7 mouse cellular contexts compared by ENCODE assay signal in the genomic region with DNA sequence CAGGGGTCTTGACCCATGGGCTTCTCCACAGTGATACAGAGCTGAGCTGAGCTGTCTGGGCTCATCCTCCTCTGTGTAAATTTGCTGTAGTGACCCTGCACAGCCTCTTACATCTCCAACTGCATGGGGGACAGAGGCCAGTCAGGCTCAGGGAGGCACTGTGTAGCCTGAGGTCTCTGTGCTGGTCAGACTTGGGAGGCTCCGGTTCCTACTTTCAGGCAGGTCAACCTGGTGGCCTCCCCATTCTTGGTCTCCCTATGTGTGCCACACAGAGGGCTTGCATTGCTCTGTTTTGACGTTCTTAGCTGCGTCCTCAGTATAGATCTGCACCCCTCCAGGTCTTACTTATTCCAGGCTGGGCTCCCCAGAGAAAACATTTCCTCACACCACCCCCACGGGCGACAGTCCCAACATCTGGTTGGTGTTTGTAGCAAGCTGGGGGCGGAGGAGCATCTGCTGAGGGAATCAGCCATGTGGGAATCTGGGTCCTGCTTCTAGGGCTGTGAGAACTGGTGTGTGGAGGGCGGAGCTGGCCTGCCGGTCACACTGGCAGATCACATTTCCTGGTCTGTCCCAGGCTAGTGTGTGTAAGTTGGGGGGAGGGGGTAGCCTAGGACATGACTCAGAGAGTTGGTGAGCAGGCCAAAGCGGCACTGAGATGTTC. TPM values are rescaled to one million over a fixed set of nuclear protein-coding genes. Genes with fewer than 3 reads are reported as not detected.
DNase-seq lines count a peak whose midpoint lies in the region; ATAC-seq lines count a peak whose summit lies in the region.

No protein-coding gene starts in this region.

- peak; percentile 95 for ATAC-seq in kidney, embryonic 16.5 days (ENCODE audit: low FRiP score, low TSS enrichment)
- ATAC-seq in activated CD4-positive, CD25-positive, alpha-beta regulatory T cell, adult 4 months, result no peak

- H3K4me1 ChIP-seq in heart, embryonic 10.5 days, result peaks cover 25% of the 10 kb centered on the region
- peaks cover 40% of the 10 kb centered on the region for H3K4me1 ChIP-seq in kidney, embryonic 16.5 days (ENCODE audit: insufficient read depth, low read length)

- H3K9ac ChIP-seq in kidney, embryonic 16.5 days (replicated peaks; ENCODE audit: low read length), result 0 out of 2 replicates have a peak overlapping the region, but pooled peaks have one; percentile 38

- H3K9me3 ChIP-seq in heart, embryonic 10.5 days, result no peaks in the 10 kb centered on the region
- no peaks in the 10 kb centered on the region for H3K9me3 ChIP-seq in kidney, embryonic 16.5 days (ENCODE audit: low read length)

- peak overlapping the region; percentile 60 for H3K27ac ChIP-seq in heart, embryonic 10.5 days
- peak overlapping the region; percentile 88 for H3K27ac ChIP-seq in kidney, embryonic 16.5 days (ENCODE audit: low read length)

- no peaks in the 10 kb centered on the region for H3K36me3 ChIP-seq in heart, embryonic 10.5 days
- H3K36me3 ChIP-seq in kidney, embryonic 16.5 days (ENCODE audit: insufficient read depth, low read length), result no peaks in the 10 kb centered on the region

- no peaks in the 10 kb centered on the region for H3K27me3 ChIP-seq in heart, embryonic 10.5 days (ENCODE audit: insufficient read depth, poor library complexity, severe bottlenecking)
- H3K27me3 ChIP-seq in kidney, embryonic 16.5 days (ENCODE audit: insufficient read depth, low read length), result no peaks in the 10 kb centered on the region

- 18% methylated on average over 9 of the region's 9 CpGs for WGBS in heart, embryonic 10.5 days
- WGBS in kidney, embryonic 16.5 days, result 7% methylated on average over 9 of the region's 9 CpGs

- no peak overlapping the region for H3K4me3 ChIP-seq in heart, embryonic 10.5 days
- H3K4me3 ChIP-seq in kidney, embryonic 16.5 days (ENCODE audit: low read length), result no peak overlapping the region

- peak; percentile 77 for DNase-seq in MN1 (ENCODE audit: low spot score)
- DNase-seq in embryo, embryonic 10 days (ENCODE audit: low spot score), result peak; percentile 85
- no peak for DNase-seq in heart, embryonic 10.5 days (ENCODE audit: low spot score)
- DNase-seq in lung, postnatal 10 days, result peak; percentile 90
- no peak for DNase-seq in spleen, adult 18-20 months

- H3K4me2 ChIP-seq in kidney, embryonic 16.5 days (replicated peaks; ENCODE audit: low read depth, low read length), result peak overlapping the region; percentile 28

RNA-seq across cellular contexts. Expression of a gene that starts 9.0 kb away (rescaled TPM):
- 13.2 and 16.6 TPM in 2 replicates for polyA plus RNA-seq in heart, embryonic 10.5 days (2016; fragmentation: Nextera tagmentation; extraction: Ambion mirVana)
- polyA plus RNA-seq in kidney, embryonic 16.5 days (2015; fragmentation: Nextera tagmentation; extraction: Ambion mirVana), result 23.7 and 27.0 TPM in 2 replicates
- 10 to 100 TPM; 22.2 to 28.7 TPM for polyA plus RNA-seq in activated CD4-positive, CD25-positive, alpha-beta regulatory T cell, adult 4 months (2017; shearing (Covaris generic))

RNA-seq across cellular contexts. Expression of a gene that starts 54.3 kb away (rescaled TPM):
- polyA plus RNA-seq in heart, embryonic 10.5 days (2016; fragmentation: Nextera tagmentation; extraction: Ambion mirVana), result 164 and 186 TPM in 2 replicates
- 257 and 266 TPM in 2 replicates for polyA plus RNA-seq in kidney, embryonic 16.5 days (2015; fragmentation: Nextera tagmentation; extraction: Ambion mirVana)
- 1 to 10 TPM in 1 of 2 experiments, under 1 TPM in 1; 0.95 to 1.3 TPM for polyA plus RNA-seq in activated CD4-positive, CD25-positive, alpha-beta regulatory T cell, adult 4 months (2017; shearing (Covaris generic))

Comparison
In these comparisons a context has a peak if more than half of its experiments do, and no peak if none do; other contexts are left out.
1. DNase-seq: peak in MN1 (single experiment), embryo, embryonic 10 days (single experiment) and lung, postnatal 10 days (single experiment); none in heart, embryonic 10.5 days (single experiment) and spleen, adult 18-20 months (0 of 2).
2. RNA of a gene that starts 54.3 kb away (polyA plus RNA-seq): 257 to 266 TPM in kidney, embryonic 16.5 days and 164 to 186 TPM in heart, embryonic 10.5 days; 0.95 to 1.3 TPM in activated CD4-positive, CD25-positive, alpha-beta regulatory T cell, adult 4 months; every median in the first group is over 10 times any median in the second.